Mouse (Mus musculus) olfactory bulb, adult 2 months (tissue): ENCODE data around the gene Gabbr2.

Experiments used
- CTCF ChIP-seq: fragments of 200-500 bp; IDR thresholded peaks from 2 replicates; pipeline ENCODE4 v1.5.1; 2012; ENCODE audit warnings: low read depth, mild to moderate bottlenecking, low read length, moderate library complexity; ENCODE audit not compliant: insufficient read depth
- POLR2A ChIP-seq: fragments of 200-500 bp; IDR thresholded peaks from 2 replicates; pipeline ENCODE4 v1.6.1; 2012; ENCODE audit warnings: mild to moderate bottlenecking, low read depth, low read length, moderate library complexity; ENCODE audit not compliant: insufficient read depth

GRCm38 (mm10) chr4:46742601-46743000 lies 249.1 kb downstream of the Gabbr2 start:
- TF ChIP-seq CTCF (no peak), POLR2A (no peak)
